In genomic region chr10:74203650-74204049, GRCm38 (mm10) we compare ENCODE assay signal across 7 mouse cellular contexts.
A peak's percentile ranks its signal among the peaks of the same experiment; 100 is the strongest.
DNase-seq lines count a peak whose midpoint lies in the region; ATAC-seq lines count a peak whose summit lies in the region.

No protein-coding gene starts in this region.

- 0 out of 2 replicates have a peak, but pooled peaks have one; percentile 47 for ATAC-seq in common myeloid progenitor, adult 5-6 weeks (replicated peaks; ENCODE audit: low read depth, poor library complexity, severe bottlenecking)

- peak; percentile 1 to 3 for DNase-seq in kidney, postnatal 4 days
- no peak for DNase-seq in kidney, adult 18-20 months
- peak; percentile 8 for DNase-seq in R1 (ENCODE audit: low read depth, low spot score)
- peak; percentile 20 to 64 for DNase-seq in left cerebral cortex, adult 18-20 months (ENCODE audit: low spot score in 2 of 2)
- DNase-seq in thymus, adult 18-20 months = no peak
- no peak for DNase-seq in thymus, postnatal 14 days

Comparison
In these comparisons a context has a peak if more than half of its experiments do, and no peak if none do; other contexts are left out.
1. DNase-seq: peak in kidney, postnatal 4 days (2 of 2), R1 (single experiment) and left cerebral cortex, adult 18-20 months (2 of 2); none in kidney, adult 18-20 months (single experiment), thymus, adult 18-20 months (0 of 2) and thymus, postnatal 14 days (single experiment).